Mouse (Mus musculus) heart, postnatal 10 days (tissue): ENCODE results near the gene Slc25a21. TPM values are rescaled to one million over a fixed set of nuclear protein-coding genes. Genes with fewer than 3 reads are reported as not detected.
"Not testable (repeated sequence)": the region's sequence is repeated elsewhere in the genome, so short reads cannot be mapped to it uniquely, and the experiment has no call there.

Experiments
- DNase-seq, 2 experiments: peaks; one replicate each; pipeline ENCODE4 v3.0.0; 2021
- intact Hi-C: fragments of 180-260 bp; cut with DNase I; formaldehyde crosslinking; loops from one replicate; pipeline ENCODE4 v1.15.1; 2025
- total RNA-seq, 2 experiments: library from RNA; stranded (reverse); gene quantifications; 2 replicates each; pipeline ENCODE4 v1.2.3; 2021

Slc25a21 gene
- total RNA-seq = under 1 TPM; 0.12 TPM

- DNase-seq = no peak
- intact Hi-C loops = no loop called here
Measured at GRCm38 (mm10) chr12:57197363-57198026, at the start of gene Slc25a21. Gene Slc25a21 (minus strand): TSS chr12:57197472.

- intact Hi-C loops = no loop called here
- DNase-seq = no peak
Measured at GRCm38 (mm10) chr12:57243671-57244495, 46.6 kb upstream of the Slc25a21 start.

- intact Hi-C loops = no loop called here
- DNase-seq = no peak
Measured at GRCm38 (mm10) chr12:57233386-57233785, 36.1 kb upstream of the Slc25a21 start.

GRCm38 (mm10) chr12:57231085-57231875 is 34.0 kb upstream of the Slc25a21 start:
- DNase-seq = peak; percentile 11 to 35
- intact Hi-C loops = no loop called here

- DNase-seq = peak; percentile 91
- intact Hi-C loops = no loop called here
Measured at GRCm38 (mm10) chr12:57230192-57230706, 33.0 kb upstream of the Slc25a21 start, which contains the start of the genes Prps1l3 and Mipol1. Gene Prps1l3 (plus strand): TSS chr12:57230412. Gene Mipol1 (plus strand): TSS chr12:57230427.

GRCm38 (mm10) chr12:57229703-57230102 is 32.4 kb upstream of the Slc25a21 start:
- DNase-seq = no peak
- intact Hi-C loops = no loop called here

GRCm38 (mm10) chr12:57227776-57228175 is 30.5 kb upstream of the Slc25a21 start:
- intact Hi-C loops = no loop called here

GRCm38 (mm10) chr12:57226411-57226810 is 29.1 kb upstream of the Slc25a21 start:
- no peak for DNase-seq
- intact Hi-C loops = no loop called here

More at GRCm38 (mm10) chr12:57227776-57228175, 30.5 kb upstream of the Slc25a21 start:
- DNase-seq = no peak

GRCm38 (mm10) chr12:57212463-57212862 is 15.2 kb upstream of the Slc25a21 start:
- DNase-seq, intact Hi-C loops: not testable (repeated sequence)

- intact Hi-C loops = no loop called here
Measured at GRCm38 (mm10) chr12:57211353-57212311, 14.4 kb upstream of the Slc25a21 start.

GRCm38 (mm10) chr12:57204276-57204851 is 7.1 kb upstream of the Slc25a21 start:
- intact Hi-C loops = no loop called here
- no peak for DNase-seq

More at GRCm38 (mm10) chr12:57211353-57212311, 14.4 kb upstream of the Slc25a21 start:
- DNase-seq = peak; percentile 48 to 66

- intact Hi-C loops = no loop called here
Measured at GRCm38 (mm10) chr12:57201901-57202300, 4.6 kb upstream of the Slc25a21 start.

GRCm38 (mm10) chr12:57199427-57199826 is 2.2 kb upstream of the Slc25a21 start:
- intact Hi-C loops = no loop called here
- no peak for DNase-seq

More at GRCm38 (mm10) chr12:57201901-57202300, 4.6 kb upstream of the Slc25a21 start:
- DNase-seq = no peak

- no peak for DNase-seq
- intact Hi-C loops = no loop called here
Measured at GRCm38 (mm10) chr12:57198269-57198668, 997 bp upstream of the Slc25a21 start.

GRCm38 (mm10) chr12:57196608-57197362 is 487 bp downstream of the Slc25a21 start:
- peak; percentile 40 for DNase-seq
- intact Hi-C loops = no loop called here

GRCm38 (mm10) chr12:57196286-57196607 is 1.0 kb downstream of the Slc25a21 start:
- DNase-seq = no peak
- intact Hi-C loops = no loop called here

GRCm38 (mm10) chr12:57194609-57195008 is 2.7 kb downstream of the Slc25a21 start:
- peak; percentile 5 to 20 for DNase-seq
- intact Hi-C loops = no loop called here

- intact Hi-C loops = loop anchor here (5.0 kb wide), 1 partner anchor 200 kb away; no protein-coding TSS in a partner anchor
- DNase-seq = no peak
Measured at GRCm38 (mm10) chr12:57187032-57187431, 10.2 kb downstream of the Slc25a21 start.
